Mouse (Mus musculus) thymus, postnatal 10 days (tissue): Measurements from ENCODE around the gene Socs5.
A peak's percentile ranks its signal among the peaks of the same experiment; 100 is the strongest.

Source experiments
- DNase-seq, 2 experiments: peaks; one replicate each; pipeline ENCODE4 v3.0.0; 2021; ENCODE audit warnings: low spot score in 2 of 2

The Socs5 gene

GRCm38 (mm10) chr17:87108507-87109292 lies 1.2 kb downstream of the Socs5 start:
- no peak for DNase-seq

GRCm38 (mm10) chr17:87109504-87109903 lies 2.0 kb downstream of the Socs5 start:
- DNase-seq: no peak

- DNase-seq: no peak
These were observed 5.5 kb downstream of the Socs5 start for GRCm38 (mm10) chr17:87112852-87113592.

- DNase-seq: no peak
These were observed 8.1 kb downstream of the Socs5 start for GRCm38 (mm10) chr17:87115615-87116014.

GRCm38 (mm10) chr17:87118966-87119526 lies 11.6 kb downstream of the Socs5 start:
- no peak for DNase-seq

- DNase-seq: no peak
These were observed 17.9 kb downstream of the Socs5 start for GRCm38 (mm10) chr17:87125344-87125743.

GRCm38 (mm10) chr17:87132258-87132657 lies 24.8 kb downstream of the Socs5 start:
- no peak for DNase-seq

- DNase-seq: no peak
These were observed 26.3 kb downstream of the Socs5 start for GRCm38 (mm10) chr17:87133823-87134222.

GRCm38 (mm10) chr17:87134631-87135030 lies 27.2 kb downstream of the Socs5 start:
- no peak for DNase-seq

- DNase-seq: no peak
These were observed 28.3 kb downstream of the Socs5 start for GRCm38 (mm10) chr17:87135741-87136140.

- no peak for DNase-seq
These were observed 33.9 kb downstream of the Socs5 start for GRCm38 (mm10) chr17:87141188-87141935.

- DNase-seq: no peak
These were observed 34.8 kb downstream of the Socs5 start for GRCm38 (mm10) chr17:87142271-87142670.

- no peak for DNase-seq
These were observed 35.7 kb downstream of the Socs5 start for GRCm38 (mm10) chr17:87143186-87143585.

- no peak for DNase-seq
These were observed 39.0 kb downstream of the Socs5 start for GRCm38 (mm10) chr17:87146415-87147021.

- DNase-seq: no peak
These were observed 42.3 kb downstream of the Socs5 start for GRCm38 (mm10) chr17:87149762-87150161.

- DNase-seq: peak; percentile 57 to 61
These were observed 45.5 kb downstream of the Socs5 start for GRCm38 (mm10) chr17:87152984-87153383.

- no peak for DNase-seq
These were observed 48.2 kb downstream of the Socs5 start for GRCm38 (mm10) chr17:87155664-87156063.

GRCm38 (mm10) chr17:87157739-87158138 lies 50.3 kb downstream of the Socs5 start:
- no peak for DNase-seq

GRCm38 (mm10) chr17:87158597-87158996 lies 51.1 kb downstream of the Socs5 start:
- no peak for DNase-seq

GRCm38 (mm10) chr17:87160270-87160669 lies 52.8 kb downstream of the Socs5 start:
- no peak for DNase-seq

- DNase-seq: no peak
These were observed 56.9 kb downstream of the Socs5 start for GRCm38 (mm10) chr17:87164312-87164922.
